8 mouse cellular contexts compared by ENCODE assay signal in genomic region chr2:84677968-84678880, GRCm38 (mm10). TPM values are rescaled to one million over a fixed set of nuclear protein-coding genes. Genes with fewer than 3 reads are reported as not detected.
DNase-seq lines count a peak whose midpoint lies in the region; ATAC-seq and TF ChIP-seq lines count a peak whose summit lies in the region.

Gm28635 (minus strand) TSS chr2:84678041.
Med19 (plus strand) TSS chr2:84678402.

- no peak for TF ChIP-seq POLR2A in olfactory bulb, adult 2 months (IDR thresholded peaks at IDR 0.05; ENCODE audit: insufficient read depth, low read depth, low read length)
- no peak for TF ChIP-seq POLR2A in thymus, adult 2 months (IDR thresholded peaks at IDR 0.05; ENCODE audit: control insufficient read depth, extremely low read depth, insufficient read depth, low read length, poor library complexity)

- no peaks in the 10 kb centered on the region for H3K27me3 ChIP-seq in G1E (ENCODE audit: insufficient read depth, low read length)
- H3K27me3 ChIP-seq in forebrain, embryonic 16.5 days (replicated peaks; ENCODE audit: control insufficient read depth, insufficient read depth, low read length): no peaks in the 10 kb centered on the region
- H3K27me3 ChIP-seq in lung, embryonic 14.5 days (ENCODE audit: insufficient read depth, low read length): no peaks in the 10 kb centered on the region
- H3K27me3 ChIP-seq in thymus, adult 2 months (ENCODE audit: control insufficient read depth, insufficient read depth, low read length): no peaks in the 10 kb centered on the region

- peak within 1 kb of the TSS; percentile 98 for H3K4me3 ChIP-seq in G1E (ENCODE audit: low read depth, low read length)
- H3K4me3 ChIP-seq in forebrain, embryonic 16.5 days (replicated peaks; ENCODE audit: low read length): peak within 1 kb of the TSS; percentile 95
- H3K4me3 ChIP-seq in layer of hippocampus, adult 2 months: peak within 1 kb of the TSS; percentile 97
- H3K4me3 ChIP-seq in lung, embryonic 14.5 days (ENCODE audit: low read depth, low read length): peak within 1 kb of the TSS; percentile 85
- peak within 1 kb of the TSS; percentile 94 for H3K4me3 ChIP-seq in olfactory bulb, adult 2 months (ENCODE audit: insufficient read depth, low read depth, low read length)
- peak within 1 kb of the TSS; percentile 79 for H3K4me3 ChIP-seq in thymus, adult 2 months (ENCODE audit: control insufficient read depth, insufficient read depth, low read length)

- H3K36me3 ChIP-seq in G1E (replicated peaks): peaks cover 55% of the 10 kb centered on the region
- peaks cover 11% of the 10 kb centered on the region for H3K36me3 ChIP-seq in forebrain, embryonic 16.5 days (ENCODE audit: control insufficient read depth, insufficient read depth)
- peaks cover 48% of the 10 kb centered on the region for H3K36me3 ChIP-seq in lung, embryonic 14.5 days (ENCODE audit: insufficient read depth)
- peaks cover 4% of the 10 kb centered on the region; the same call in 1 of the 2 replicates for H3K36me3 ChIP-seq in thymus, adult 2 months (ENCODE audit: control insufficient read depth, insufficient read depth, low read length)

- H3K4me2 ChIP-seq in forebrain, embryonic 16.5 days (ENCODE audit: low read length): peak within 1 kb of the TSS; percentile 86
- peak within 1 kb of the TSS; percentile 70 for H3K4me2 ChIP-seq in lung, embryonic 14.5 days

- under 1% methylated on average over 44 of the region's 44 CpGs for WGBS in forebrain, embryonic 16.5 days
- under 1% methylated on average over 44 of the region's 44 CpGs for WGBS in lung, embryonic 14.5 days
- under 1% methylated on average over 44 of the region's 44 CpGs for WGBS in olfactory bulb, adult 2 months
- WGBS in thymus, adult 2 months: under 1% methylated on average over 44 of the region's 44 CpGs

- H3K27ac ChIP-seq in forebrain, embryonic 16.5 days (ENCODE audit: low read length): peak within 1 kb of the TSS; percentile 64
- H3K27ac ChIP-seq in layer of hippocampus, adult 2 months: peak within 1 kb of the TSS; percentile 90
- peak within 1 kb of the TSS; percentile 76; the same call in 1 of the 2 replicates for H3K27ac ChIP-seq in lung, embryonic 14.5 days (ENCODE audit: low read depth)
- peak within 1 kb of the TSS; percentile 83 for H3K27ac ChIP-seq in olfactory bulb, adult 2 months (ENCODE audit: insufficient read depth, low read depth, low read length)
- H3K27ac ChIP-seq in thymus, adult 2 months (ENCODE audit: control insufficient read depth, insufficient read depth, low read length): 0 out of 2 replicates have a peak within 1 kb of the TSS, but pooled peaks have one; percentile 20

- no peak for TF ChIP-seq CTCF in G1E (IDR thresholded peaks at IDR 0.05; ENCODE audit: low read depth, low read length)
- TF ChIP-seq CTCF in layer of hippocampus, adult 2 months (conservative IDR thresholded peaks at IDR 0.05): peak; percentile 1; the same call in 1 of the 2 replicates
- no peak for TF ChIP-seq CTCF in lung, embryonic 14.5 days (IDR thresholded peaks at IDR 0.05; ENCODE audit: low read depth)
- TF ChIP-seq CTCF in olfactory bulb, adult 2 months (IDR thresholded peaks at IDR 0.05; ENCODE audit: insufficient read depth, low read depth, low read length): no peak
- TF ChIP-seq CTCF in thymus, adult 2 months (IDR thresholded peaks at IDR 0.05; ENCODE audit: borderline replicate concordance, control insufficient read depth, extremely low read depth, insufficient read depth, low read length, poor library complexity): 0 out of 2 replicates have a peak, but pooled peaks have one; percentile 4

- intact Hi-C loops in heart, postnatal 36 days (cut with DNase I): loop anchor here (2.0 to 5.0 kb wide), 2 partner anchors 37 to 119 kb away; partner anchors contain the start of genes Ube2l6 and Zdhhc5

- peak; percentile 95 for ATAC-seq in G1E (ENCODE audit: extremely low read depth, insufficient number of reproducible peaks, low FRiP score, poor library complexity, severe bottlenecking)
- peak; percentile 99 for ATAC-seq in forebrain, embryonic 16.5 days
- peak; percentile 100 for ATAC-seq in lung, embryonic 14.5 days (ENCODE audit: insufficient read depth)

- no peaks in the 10 kb centered on the region for H3K9me3 ChIP-seq in G1E (replicated peaks)
- no peaks in the 10 kb centered on the region for H3K9me3 ChIP-seq in forebrain, embryonic 16.5 days (ENCODE audit: control insufficient read depth, low read length)
- H3K9me3 ChIP-seq in lung, embryonic 14.5 days (ENCODE audit: low read depth, low read length): no peaks in the 10 kb centered on the region

- peak within 1 kb of the TSS; percentile 78 for H3K9ac ChIP-seq in forebrain, embryonic 16.5 days (replicated peaks; ENCODE audit: low read depth, low read length)
- H3K9ac ChIP-seq in lung, embryonic 14.5 days: peak within 1 kb of the TSS; percentile 79

- DNase-seq in G1E (ENCODE audit: low spot score): peak; percentile 90
- DNase-seq in cerebellum, adult 18-20 months: peak; percentile 89 to 98
- peak; percentile 86 to 87 for DNase-seq in heart, postnatal 36 days
- DNase-seq in layer of hippocampus, adult 2 months (ENCODE audit: low spot score in 2 of 2): peak; percentile 91 to 99
- DNase-seq in lung, embryonic 14.5 days: peak; percentile 100
- DNase-seq in thymus, adult 2 months: peak; percentile 90

- H3K4me1 ChIP-seq in G1E (ENCODE audit: insufficient read depth, low read depth, low read length): peaks cover 37% of the 10 kb centered on the region
- H3K4me1 ChIP-seq in forebrain, embryonic 16.5 days (replicated peaks; ENCODE audit: control insufficient read depth, insufficient read depth, low read length): peaks cover 19% of the 10 kb centered on the region
- peaks cover 6% of the 10 kb centered on the region; the same call in 1 of the 2 replicates for H3K4me1 ChIP-seq in lung, embryonic 14.5 days (ENCODE audit: insufficient read depth)
- H3K4me1 ChIP-seq in olfactory bulb, adult 2 months (ENCODE audit: control insufficient read depth, insufficient read depth, low read length): peaks cover 5% of the 10 kb centered on the region; the same call in 1 of the 2 replicates
- H3K4me1 ChIP-seq in thymus, adult 2 months (replicated peaks; ENCODE audit: control insufficient read depth, insufficient read depth, low read length): peaks cover 3% of the 10 kb centered on the region; the same call in 1 of the 2 replicates

RNA-seq across cellular contexts. Expression of gene Gm28635, which starts in this region (rescaled TPM):
- total RNA-seq in G1E (2014; fragmentation: Nextera tagmentation) (not detected in 2 replicates), G1E (2017) (not detected in 2 replicates)
- polyA plus RNA-seq in G1E (2012): not detected in 2 replicates
- not detected in 2 replicates for polyA plus RNA-seq in forebrain, embryonic 16.5 days (2015; fragmentation: Nextera tagmentation; extraction: Ambion mirVana)
- total RNA-seq in heart, postnatal 36 days (2021): 1 to 10 TPM; 3.3 to 8.3 TPM
- total RNA-seq in layer of hippocampus, adult 2 months (2021): 1 to 10 TPM; 3.3 to 9.9 TPM
- not detected in 2 replicates for polyA plus RNA-seq in lung, embryonic 14.5 days (2014; fragmentation: Nextera tagmentation; extraction: Ambion mirVana)
- polyA plus RNA-seq in olfactory bulb, adult 2 months (2012; ENCODE audit: insufficient read depth, insufficient read length, low replicate concordance, missing spikeins): not detected in 2 replicates
- polyA plus RNA-seq in thymus, adult 2 months (2012; rRNA removed): not detected in 2 replicates

RNA-seq across cellular contexts. Expression of gene Med19, which starts in this region (rescaled TPM):
- 51.1 and 55.0 TPM in 2 replicates for total RNA-seq in G1E (2014; fragmentation: Nextera tagmentation)
- 26.8 and 33.1 TPM in 2 replicates for total RNA-seq in G1E (2017)
- polyA plus RNA-seq in G1E (2012): 14.8 and 17.8 TPM in 2 replicates
- 53.8 and 54.3 TPM in 2 replicates for polyA plus RNA-seq in forebrain, embryonic 16.5 days (2015; fragmentation: Nextera tagmentation; extraction: Ambion mirVana)
- total RNA-seq in heart, postnatal 36 days (2021): 10 to 100 TPM; 11.7 to 12.2 TPM
- 10 to 100 TPM; 31.4 to 31.8 TPM for total RNA-seq in layer of hippocampus, adult 2 months (2021)
- polyA plus RNA-seq in lung, embryonic 14.5 days (2014; fragmentation: Nextera tagmentation; extraction: Ambion mirVana): 44.8 and 45.4 TPM in 2 replicates
- not detected in 2 replicates for polyA plus RNA-seq in olfactory bulb, adult 2 months (2012; ENCODE audit: insufficient read depth, insufficient read length, low replicate concordance, missing spikeins)
- polyA plus RNA-seq in thymus, adult 2 months (2012; rRNA removed): 10.6 and 11.6 TPM in 2 replicates

Comparison
In these comparisons a context has a peak if more than half of its experiments do, and no peak if none do; other contexts are left out.
1. Peak in every context shown above with its lines: DNase-seq, ATAC-seq, H3K4me3 ChIP-seq and H3K27ac ChIP-seq.
2. RNA of gene Gm28635 (total RNA-seq): 3.3 to 9.9 TPM in layer of hippocampus, adult 2 months and 3.3 to 8.3 TPM in heart, postnatal 36 days; not detected in G1E; every median in the first group is over 4 times any median in the second.
3. CTCF ChIP-seq: peak in layer of hippocampus, adult 2 months (single experiment) and thymus, adult 2 months (single experiment); none in G1E (single experiment), lung, embryonic 14.5 days (single experiment) and olfactory bulb, adult 2 months (single experiment).
4. H3K27ac ChIP-seq: peak in every context shown above with its lines; median percentile 90 in layer of hippocampus, adult 2 months; 83 in olfactory bulb, adult 2 months; 76 in lung, embryonic 14.5 days; 64 in forebrain, embryonic 16.5 days; 20 in thymus, adult 2 months.